Mouse (Mus musculus) intestine, embryonic 16.5 days (tissue): ENCODE results near the gene Spib. TPM values are rescaled to one million over a fixed set of nuclear protein-coding genes. Genes with fewer than 3 reads are reported as not detected.

Experiments
- ATAC-seq: fragments of 200-750 bp; cut with Nextera tagmentation; 2 replicates; pipeline ENCODE4 v1.8.0; 2017; ENCODE audit warnings: moderate TSS enrichment, moderate library complexity
- H3K27ac ChIP-seq: fragments of 300-500 bp; sonication (generic); 2 replicates; pipeline ENCODE4 v1.5.1; 2014; ENCODE audit warnings: mild to moderate bottlenecking, low read length
- H3K27me3 ChIP-seq: fragments of 300-500 bp; sonication (generic); replicated peaks from 2 replicates; pipeline ENCODE4 v1.6.1; 2014; ENCODE audit warnings: low read length, control low read depth, mixed read lengths; ENCODE audit not compliant: control insufficient read depth, insufficient read depth
- H3K36me3 ChIP-seq: fragments of 300-500 bp; sonication (generic); 2 replicates; pipeline ENCODE4 v1.6.1; 2014; ENCODE audit warnings: low read length, control low read depth; ENCODE audit not compliant: control insufficient read depth, insufficient read depth
- H3K4me1 ChIP-seq: fragments of 300-500 bp; sonication (generic); 2 replicates; pipeline ENCODE4 v1.6.1; 2014; ENCODE audit warnings: low read length, control low read depth, mixed read lengths; ENCODE audit not compliant: control insufficient read depth, insufficient read depth
- H3K4me2 ChIP-seq: fragments of 300-500 bp; sonication (generic); 2 replicates; pipeline ENCODE4 v1.6.1; 2014; ENCODE audit warnings: low read depth, low read length, control low read depth
- H3K4me3 ChIP-seq: fragments of 300-500 bp; sonication (generic); 2 replicates; pipeline ENCODE4 v1.5.1; 2014; ENCODE audit warnings: mild to moderate bottlenecking, low read length
- H3K9ac ChIP-seq: fragments of 300-500 bp; sonication (generic); 2 replicates; pipeline ENCODE4 v1.6.1; 2014; ENCODE audit warnings: low read depth, low read length
- H3K9me3 ChIP-seq: fragments of 300-500 bp; sonication (generic); 2 replicates; pipeline ENCODE4 v1.6.1; 2016; ENCODE audit warnings: low read length, control low read depth; ENCODE audit not compliant: control insufficient read depth
- WGBS: fragments of 180-500 bp; shearing (Covaris S2); extraction: QIAGEN DNeasy Blood & Tissue Kit; methylation state at CpG from one replicate; pipeline ENCODE4 v1.1.7; 2014; 5-methylcytosine and 5-hydroxymethylcytosine counted together
- polyA plus RNA-seq: library from polyadenylated mRNA; unstranded; fragments of >200 nt; fragmentation: Nextera tagmentation; extraction: Ambion mirVana; gene quantifications from 2 replicates; pipeline ENCODE4 v1.2.1, GENCODE M21; 2015

Gene Spib
- polyA plus RNA-seq, 1 experiment from 2014 or later = 0.48 TPM

DNA sequence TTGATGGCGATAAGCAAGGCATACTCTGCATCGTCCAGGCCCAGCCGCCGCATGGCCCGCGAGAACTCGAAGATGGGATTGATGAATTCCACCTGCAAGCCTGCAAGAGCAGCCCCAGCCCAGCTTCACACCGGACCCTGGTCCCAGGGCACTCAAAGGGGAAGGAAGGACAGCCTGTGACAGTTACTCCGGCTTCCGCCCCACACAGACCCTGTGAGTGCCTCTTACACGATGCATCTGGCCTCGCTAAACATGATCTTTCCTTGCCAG lies 18.5 kb upstream of the Spib start:
- H3K4me1 ChIP-seq = peaks cover 11% of the 10 kb centered on the region
- WGBS = 97% methylated on average over 12 of the region's 12 CpGs
- no peaks in the 10 kb centered on the region for H3K27me3 ChIP-seq
- no peak overlapping the region for H3K27ac ChIP-seq
- H3K4me2 ChIP-seq = no peak overlapping the region
- no peaks in the 10 kb centered on the region for H3K9me3 ChIP-seq
- H3K9ac ChIP-seq = no peak overlapping the region
- no peak for ATAC-seq
- no peak overlapping the region for H3K4me3 ChIP-seq
- peaks cover 25% of the 10 kb centered on the region for H3K36me3 ChIP-seq

DNA sequence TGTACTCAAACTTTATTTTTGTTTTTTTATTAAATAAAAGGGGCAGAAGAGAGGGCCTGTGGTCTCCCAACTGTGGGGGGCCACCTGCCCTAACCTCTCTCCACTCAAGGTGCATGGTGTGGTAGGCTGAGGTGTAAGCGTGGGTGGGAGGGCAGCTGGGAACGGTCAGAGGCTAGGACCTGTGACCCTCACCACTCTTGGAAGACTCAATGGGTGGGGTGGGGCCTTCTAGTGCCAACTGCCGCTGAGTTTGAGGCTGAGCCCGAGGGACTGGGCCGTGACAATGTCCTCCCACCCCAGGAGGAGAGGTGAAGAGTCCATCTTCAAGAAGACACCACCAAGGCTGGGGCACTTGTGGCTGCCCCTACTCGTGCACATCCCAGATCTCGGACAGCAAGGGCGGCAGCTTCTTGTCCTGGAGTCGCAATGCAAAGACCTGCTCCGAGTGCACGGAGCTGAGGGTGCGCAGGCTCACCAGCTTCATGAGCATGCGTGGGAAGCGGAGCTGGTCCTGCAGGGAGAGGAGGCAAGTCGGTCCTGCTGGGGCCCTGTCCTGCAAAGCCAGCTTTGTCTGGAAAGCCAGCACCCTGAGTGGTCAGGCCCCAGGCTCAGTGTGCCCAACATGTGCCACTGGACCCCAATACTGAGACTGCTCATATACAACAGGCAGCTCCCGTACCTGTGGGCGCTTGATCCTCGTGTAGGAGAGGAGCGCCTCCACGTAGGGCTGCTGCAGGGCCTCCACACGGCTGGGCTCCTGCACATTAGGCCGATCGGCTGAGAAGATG lies 17.9 kb upstream of the Spib start:
- Histone ChIP-seq H3K4me1 (peaks cover 11% of the 10 kb centered on the region), H3K36me3 (peaks cover 28% of the 10 kb centered on the region), H3K9me3 (no peaks in the 10 kb centered on the region), H3K4me2 (no peak overlapping the region), H3K27ac (no peak overlapping the region), H3K27me3 (no peaks in the 10 kb centered on the region), H3K9ac (no peak overlapping the region), H3K4me3 (no peak overlapping the region)
- ATAC-seq = no peak
- 96% methylated on average over 23 of the region's 23 CpGs for WGBS

DNA sequence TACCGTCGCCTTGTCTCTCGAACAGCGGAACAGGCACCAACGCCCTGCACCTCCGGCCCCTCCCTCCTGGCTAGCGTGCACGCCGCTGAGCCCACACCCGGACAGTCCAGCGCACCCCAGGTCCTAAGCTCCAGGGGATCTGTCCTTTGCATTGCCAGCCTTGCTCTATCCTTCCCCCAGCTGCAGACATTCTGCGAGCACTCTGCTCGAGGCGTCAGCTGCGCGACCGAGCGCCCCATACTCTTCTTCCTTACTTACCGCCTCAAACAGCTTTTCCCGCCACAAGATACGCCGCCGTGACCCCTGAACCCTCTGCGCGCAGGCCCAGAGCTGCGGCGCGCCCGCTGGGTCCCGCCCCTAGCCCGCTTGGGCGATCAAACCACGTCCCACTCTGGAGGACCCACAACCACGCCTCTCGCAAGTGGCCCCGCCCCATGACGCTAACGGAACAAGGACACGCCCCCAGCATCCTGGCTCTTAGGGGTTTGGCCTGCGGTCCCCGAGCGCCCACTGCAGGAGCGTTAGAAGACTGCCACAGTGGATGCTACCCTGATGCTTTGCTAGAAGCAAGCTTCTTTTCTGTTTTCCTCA lies 16.7 kb upstream of the Spib start, which contains the start of gene Pold1:
Gene Pold1, minus strand, starts transcription at position 353 of the 591 bp plus-strand sequence.
- peak within 1 kb of the TSS; percentile 85 for H3K4me2 ChIP-seq
- H3K9ac ChIP-seq = peak within 1 kb of the TSS; percentile 73
- H3K4me3 ChIP-seq = peak within 1 kb of the TSS; percentile 69
- peak within 1 kb of the TSS; percentile 73 for H3K27ac ChIP-seq
- H3K4me1 ChIP-seq = peaks cover 11% of the 10 kb centered on the region
- no peaks in the 10 kb centered on the region for H3K27me3 ChIP-seq
- under 1% methylated on average over 43 of the region's 43 CpGs for WGBS
- ATAC-seq = peak; percentile 96
- H3K9me3 ChIP-seq = no peaks in the 10 kb centered on the region
- H3K36me3 ChIP-seq = peaks cover 28% of the 10 kb centered on the region

DNA sequence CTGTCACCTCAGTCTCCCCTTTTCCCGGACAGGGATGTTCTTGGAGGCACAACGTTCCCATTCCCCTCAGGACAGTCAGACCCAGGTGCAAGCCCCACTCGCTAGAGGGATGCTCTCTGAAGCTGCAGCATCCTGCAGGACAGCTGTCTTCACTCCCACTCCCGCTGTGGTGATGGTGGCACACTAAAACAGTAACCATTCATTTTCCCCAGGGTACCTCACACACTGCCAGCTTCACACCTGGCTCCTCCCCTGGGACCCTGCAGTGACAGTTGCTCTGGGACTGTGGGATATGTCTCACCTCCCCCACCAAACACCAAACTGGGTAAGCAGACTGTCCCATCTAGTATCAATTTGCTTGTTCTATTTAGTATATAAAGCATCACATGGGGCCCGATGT lies 15.9 kb upstream of the Spib start:
- peak overlapping the region; percentile 73 for H3K9ac ChIP-seq

DNA sequence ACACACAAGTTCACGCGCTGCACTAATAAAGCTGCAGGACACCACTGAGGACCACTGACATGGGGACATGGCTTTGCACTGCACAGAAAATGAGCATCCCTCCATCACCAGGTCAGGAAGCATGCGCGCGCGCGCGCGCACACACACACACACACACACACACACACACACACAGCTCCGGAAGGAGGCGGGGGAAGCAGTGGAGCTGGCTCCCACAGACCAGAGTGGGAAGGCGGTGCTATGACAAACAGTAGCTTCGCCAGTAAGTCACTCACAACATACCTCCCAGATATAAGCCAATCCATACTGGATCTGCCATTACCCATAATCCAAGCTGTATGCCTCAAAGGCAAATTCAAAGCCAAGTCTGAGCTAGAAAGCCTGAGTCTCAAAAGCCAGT lies 15.2 kb upstream of the Spib start:
- H3K4me2 ChIP-seq = no peak overlapping the region
- no peak overlapping the region for H3K27ac ChIP-seq
- H3K27me3 ChIP-seq = no peaks in the 10 kb centered on the region
- peaks cover 11% of the 10 kb centered on the region for H3K4me1 ChIP-seq
- peak overlapping the region; percentile 73 for H3K9ac ChIP-seq
- H3K4me3 ChIP-seq = peak overlapping the region; percentile 69; the same call in 1 of the 2 replicates
- H3K36me3 ChIP-seq = peaks cover 27% of the 10 kb centered on the region
- 92% methylated on average over 13 of the region's 13 CpGs for WGBS
- no peak for ATAC-seq
- no peaks in the 10 kb centered on the region for H3K9me3 ChIP-seq

More for the DNA sequence above, 15.9 kb upstream of the Spib start:
- Histone ChIP-seq H3K4me3 (peak overlapping the region; percentile 69), H3K9me3 (no peaks in the 10 kb centered on the region), H3K27ac (no peak overlapping the region), H3K4me1 (peaks cover 11% of the 10 kb centered on the region), H3K27me3 (no peaks in the 10 kb centered on the region), H3K36me3 (peaks cover 28% of the 10 kb centered on the region), H3K4me2 (peak overlapping the region; percentile 85)
- 13% methylated on average over 5 of the region's 5 CpGs for whole genome bisulfite sequencing
- no peak for ATAC-seq

DNA sequence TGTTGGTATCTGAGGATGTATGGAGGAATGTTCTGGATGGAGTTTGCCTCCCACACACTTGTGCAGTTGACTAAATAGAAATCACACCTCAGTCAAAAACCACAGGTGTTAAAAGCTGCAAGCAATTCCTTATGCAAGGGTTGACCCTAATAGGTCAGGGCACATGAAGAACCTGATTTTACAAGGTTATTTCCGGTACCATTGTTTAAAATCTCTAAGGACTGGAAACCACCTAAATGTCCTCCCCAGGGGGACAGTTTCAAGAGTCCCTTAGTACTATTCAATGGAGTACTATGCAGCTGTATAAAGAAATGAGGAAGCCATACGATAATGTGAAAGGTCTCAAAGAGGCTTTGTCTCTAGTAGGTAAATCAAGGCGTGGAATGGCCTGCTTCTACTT lies 14.4 kb upstream of the Spib start:
- H3K4me1 ChIP-seq = peaks cover 11% of the 10 kb centered on the region
- H3K9me3 ChIP-seq = no peaks in the 10 kb centered on the region
- H3K9ac ChIP-seq = no peak overlapping the region
- WGBS = 95% methylated on average over 3 of the region's 3 CpGs
- H3K4me3 ChIP-seq = no peak overlapping the region
- H3K4me2 ChIP-seq = no peak overlapping the region
- no peaks in the 10 kb centered on the region for H3K27me3 ChIP-seq
- peaks cover 26% of the 10 kb centered on the region for H3K36me3 ChIP-seq
- H3K27ac ChIP-seq = no peak overlapping the region
- ATAC-seq = no peak

DNA sequence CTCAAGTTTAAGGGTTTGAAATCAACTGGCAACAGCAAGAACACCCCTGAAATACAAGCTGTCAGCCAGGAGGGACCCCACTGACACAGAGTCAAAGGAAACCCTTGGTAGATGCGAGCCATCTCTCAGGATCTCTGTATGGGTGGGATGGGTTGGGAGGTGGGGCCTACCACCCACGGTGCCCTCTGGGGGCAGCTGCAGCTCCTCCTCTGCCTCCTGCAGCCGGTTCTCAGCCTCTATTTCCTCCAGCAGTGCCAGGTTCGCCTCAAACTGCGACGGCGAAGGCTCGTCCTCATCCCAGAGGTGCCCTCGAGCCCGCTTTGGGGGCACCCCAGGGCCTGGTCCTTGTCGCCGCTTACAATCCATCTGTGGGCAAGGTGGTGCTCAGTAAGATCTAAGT lies 11.2 kb upstream of the Spib start:
- no peak overlapping the region for H3K9ac ChIP-seq
- WGBS = 83% methylated on average over 12 of the region's 12 CpGs

DNA sequence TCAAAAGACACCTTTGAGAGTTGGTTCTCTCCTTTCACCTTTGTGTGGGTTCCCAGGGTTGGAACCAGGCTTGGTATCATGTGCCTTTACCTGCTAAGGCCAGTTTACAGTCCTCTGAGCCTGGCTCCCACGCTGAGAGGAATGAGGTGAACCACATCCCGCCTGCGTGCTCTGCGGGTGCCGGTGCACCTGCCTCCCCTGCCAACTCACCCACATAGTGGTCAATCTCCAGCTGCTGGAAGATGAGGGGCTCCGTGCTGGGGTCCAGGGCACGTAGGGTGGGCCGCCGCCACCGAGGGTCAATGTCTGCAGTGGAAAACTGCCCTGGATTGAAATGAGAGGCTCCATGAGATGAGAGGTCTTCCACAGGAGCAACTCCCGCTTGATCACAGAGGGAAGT lies 10.7 kb upstream of the Spib start:
- Histone ChIP-seq H3K4me2 (no peak overlapping the region), H3K36me3 (peaks cover 18% of the 10 kb centered on the region), H3K9ac (no peak overlapping the region), H3K4me1 (peaks cover 6% of the 10 kb centered on the region), H3K4me3 (no peak overlapping the region), H3K27me3 (no peaks in the 10 kb centered on the region), H3K9me3 (no peaks in the 10 kb centered on the region), H3K27ac (no peak overlapping the region)
- no peak for ATAC-seq
- WGBS = 94% methylated on average over 11 of the region's 11 CpGs

More for the DNA sequence above, 11.2 kb upstream of the Spib start:
- Histone ChIP-seq H3K4me3 (no peak overlapping the region), H3K36me3 (peaks cover 18% of the 10 kb centered on the region), H3K4me1 (peaks cover 11% of the 10 kb centered on the region), H3K9me3 (no peaks in the 10 kb centered on the region), H3K4me2 (no peak overlapping the region), H3K27ac (no peak overlapping the region), H3K27me3 (no peaks in the 10 kb centered on the region)
- ATAC-seq = no peak

DNA sequence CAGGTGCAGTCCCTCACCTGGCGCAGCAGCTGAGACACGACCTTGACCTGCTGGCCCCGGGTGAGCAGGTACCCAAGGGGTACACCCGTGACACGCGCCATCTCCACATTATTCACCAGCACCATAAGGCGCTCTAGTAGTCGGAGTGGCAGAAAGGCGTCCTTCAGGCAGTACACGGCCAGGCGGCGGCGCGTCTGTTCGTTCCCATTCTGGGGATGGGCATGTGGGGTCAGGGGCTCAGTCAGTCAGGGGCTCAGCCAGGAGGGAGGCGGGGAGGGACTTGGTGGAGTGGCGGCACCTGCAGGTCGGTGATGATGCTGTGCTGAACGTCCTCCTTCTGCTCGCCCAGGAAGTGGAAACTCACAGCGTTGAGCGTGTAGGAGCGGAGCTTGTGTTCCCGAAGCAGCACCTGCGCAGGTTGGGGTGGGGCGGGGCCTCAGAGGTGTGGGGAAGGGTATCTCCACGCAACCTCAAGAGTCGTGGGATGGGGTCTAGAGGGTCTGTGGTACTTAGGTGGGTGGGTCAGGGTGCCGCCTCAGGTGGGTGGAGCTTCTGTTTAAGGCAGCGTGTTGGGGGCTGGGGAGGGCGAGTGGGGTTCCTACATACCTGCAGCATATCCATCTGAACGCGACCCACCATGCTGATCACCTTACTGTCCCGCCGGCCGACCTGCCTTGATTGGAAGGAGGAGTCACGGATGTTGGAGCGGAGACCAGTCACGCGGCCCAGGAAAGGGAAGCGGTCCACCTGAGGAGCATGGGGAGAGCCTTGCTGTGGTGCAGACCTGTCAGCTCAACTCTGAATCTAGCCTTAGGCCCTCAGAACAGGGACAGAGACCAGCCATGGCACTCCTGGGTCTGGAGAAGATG lies 7.1 kb upstream of the Spib start:
- Histone ChIP-seq H3K27ac (no peak overlapping the region), H3K9ac (no peak overlapping the region), H3K36me3 (peaks cover 15% of the 10 kb centered on the region), H3K27me3 (no peaks in the 10 kb centered on the region), H3K4me3 (no peak overlapping the region), H3K4me2 (no peak overlapping the region), H3K4me1 (no peaks in the 10 kb centered on the region), H3K9me3 (no peaks in the 10 kb centered on the region)
- 92% methylated on average over 41 of the region's 41 CpGs for WGBS
- ATAC-seq = no peak
